Mouse (Mus musculus) liver, embryonic 11.5 days (tissue): Measurements from ENCODE around the gene Ddx19b. TPM values are rescaled to one million over a fixed set of nuclear protein-coding genes. Genes with fewer than 3 reads are reported as not detected.
A peak's percentile ranks its signal among the peaks of the same experiment; 100 is the strongest.

ENCODE experiments used
- ATAC-seq: fragments of 200-750 bp; cut with Nextera tagmentation; replicated peaks from 2 replicates; pipeline ENCODE4 v1.8.0; 2017; ENCODE audit warnings: moderate number of reproducible peaks, mild to moderate bottlenecking, moderate TSS enrichment, moderate library complexity; ENCODE audit not compliant: low FRiP score
- DNase-seq: peaks from one replicate; pipeline ENCODE4 v3.0.0-alpha.2; 2017; ENCODE audit warnings: low spot score
- H3K27ac ChIP-seq: fragments of 300-500 bp; sonication (generic); 2 replicates; pipeline ENCODE4 v1.5.1; 2014; ENCODE audit warnings: mild to moderate bottlenecking, low read depth, low read length, control low read depth
- H3K27me3 ChIP-seq: fragments of 300-500 bp; sonication (generic); replicated peaks from 2 replicates; pipeline ENCODE4 v1.6.1; 2014; ENCODE audit warnings: low read length, mixed read lengths; ENCODE audit not compliant: control insufficient read depth, insufficient read depth
- H3K36me3 ChIP-seq: fragments of 300-500 bp; sonication (generic); 2 replicates; pipeline ENCODE4 v1.6.1; 2014; ENCODE audit warnings: mild to moderate bottlenecking, low read length, moderate library complexity, mixed read lengths; ENCODE audit not compliant: control insufficient read depth, insufficient read depth
- H3K4me1 ChIP-seq: fragments of 300-500 bp; sonication (generic); replicated peaks from 2 replicates; pipeline ENCODE4 v1.6.1; 2014; ENCODE audit warnings: low read length, mixed read lengths; ENCODE audit not compliant: control insufficient read depth, insufficient read depth
- H3K4me2 ChIP-seq: fragments of 300-500 bp; sonication (generic); 2 replicates; pipeline ENCODE4 v1.6.1; 2014; ENCODE audit warnings: mild to moderate bottlenecking, control low read depth, moderate library complexity
- H3K4me3 ChIP-seq: fragments of 300-500 bp; sonication (generic); 2 replicates; pipeline ENCODE4 v1.5.1; 2014; ENCODE audit warnings: low read depth, low read length, control low read depth
- H3K9ac ChIP-seq: fragments of 300-500 bp; sonication (generic); 2 replicates; pipeline ENCODE4 v1.6.1; 2014; ENCODE audit warnings: low read depth, low read length, control low read depth
- H3K9me3 ChIP-seq: fragments of 300-500 bp; sonication (generic); 2 replicates; pipeline ENCODE4 v1.6.1; 2016; ENCODE audit warnings: low read length, inconsistent platforms, mixed read lengths; ENCODE audit not compliant: control insufficient read depth
- WGBS: fragments of 180-500 bp; shearing (Covaris S2); extraction: QIAGEN DNeasy Blood & Tissue Kit; methylation state at CpG from one replicate; pipeline ENCODE4 v1.1.7; 2014; 5-methylcytosine and 5-hydroxymethylcytosine counted together
- polyA plus RNA-seq: library from polyadenylated mRNA; unstranded; fragments of >200 nt; fragmentation: Nextera tagmentation; extraction: Ambion mirVana; gene quantifications from 2 replicates; pipeline ENCODE4 v1.2.1, GENCODE M21; 2014

Ddx19b gene
- polyA plus RNA-seq, 1 experiment from 2014 or later: 7.1 TPM

- 87% methylated on average over 2 of the region's 2 CpGs for WGBS
- H3K4me2 ChIP-seq: no peak overlapping the region
- H3K9me3 ChIP-seq: no peaks in the 10 kb centered on the region
Measured at GRCm38 (mm10) chr8:111048694-111049093, 17.1 kb upstream of the Ddx19b start.

GRCm38 (mm10) chr8:111044003-111044734 lies 12.6 kb upstream of the Ddx19b start:
- Histone ChIP-seq H3K27ac (no peak overlapping the region), H3K4me1 (no peaks in the 10 kb centered on the region), H3K4me3 (no peak overlapping the region), H3K36me3 (peaks cover 81% of the 10 kb centered on the region), H3K4me2 (no peak overlapping the region), H3K9ac (no peak overlapping the region), H3K9me3 (no peaks in the 10 kb centered on the region), H3K27me3 (no peaks in the 10 kb centered on the region)
- WGBS: 48% methylated on average over 2 of the region's 2 CpGs
- ATAC-seq (no peak), DNase-seq (no peak)

More at GRCm38 (mm10) chr8:111048694-111049093, 17.1 kb upstream of the Ddx19b start:
- Histone ChIP-seq H3K36me3 (peaks cover 86% of the 10 kb centered on the region), H3K9ac (no peak overlapping the region), H3K4me3 (no peak overlapping the region), H3K27me3 (no peaks in the 10 kb centered on the region), H3K27ac (no peak overlapping the region), H3K4me1 (no peaks in the 10 kb centered on the region)
- ATAC-seq: no peak
- no peak for DNase-seq

DNA sequence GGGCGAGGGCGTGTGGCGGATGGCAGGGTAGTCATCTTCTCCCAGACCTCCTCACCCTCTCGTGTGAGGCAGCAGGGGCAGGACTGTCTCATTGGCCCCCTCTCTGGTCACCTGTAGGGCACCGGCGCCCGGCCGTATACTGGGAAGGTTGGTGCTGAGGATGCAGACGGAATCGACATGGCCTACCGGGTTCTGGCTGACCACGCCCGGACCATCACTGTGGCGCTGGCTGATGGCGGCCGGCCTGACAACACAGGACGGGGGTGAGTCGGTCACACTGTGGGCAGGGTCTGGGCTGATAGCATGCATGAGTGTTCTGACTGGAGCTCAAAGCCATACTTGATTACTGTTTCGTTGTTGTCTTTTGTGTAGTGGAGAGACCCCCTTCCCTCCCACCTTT lies 11.0 kb upstream of the Ddx19b start:
- H3K9ac ChIP-seq: no peak overlapping the region
- H3K36me3 ChIP-seq: peaks cover 73% of the 10 kb centered on the region
- H3K9me3 ChIP-seq: no peaks in the 10 kb centered on the region
- no peak overlapping the region for H3K4me2 ChIP-seq
- H3K27me3 ChIP-seq: no peaks in the 10 kb centered on the region
- H3K27ac ChIP-seq: no peak overlapping the region
- ATAC-seq (peak; percentile 34; the same call in 1 of the 2 replicates), DNase-seq (no peak)
- H3K4me3 ChIP-seq: no peak overlapping the region
- WGBS: 93% methylated on average over 19 of the region's 19 CpGs
- H3K4me1 ChIP-seq: no peaks in the 10 kb centered on the region

DNA sequence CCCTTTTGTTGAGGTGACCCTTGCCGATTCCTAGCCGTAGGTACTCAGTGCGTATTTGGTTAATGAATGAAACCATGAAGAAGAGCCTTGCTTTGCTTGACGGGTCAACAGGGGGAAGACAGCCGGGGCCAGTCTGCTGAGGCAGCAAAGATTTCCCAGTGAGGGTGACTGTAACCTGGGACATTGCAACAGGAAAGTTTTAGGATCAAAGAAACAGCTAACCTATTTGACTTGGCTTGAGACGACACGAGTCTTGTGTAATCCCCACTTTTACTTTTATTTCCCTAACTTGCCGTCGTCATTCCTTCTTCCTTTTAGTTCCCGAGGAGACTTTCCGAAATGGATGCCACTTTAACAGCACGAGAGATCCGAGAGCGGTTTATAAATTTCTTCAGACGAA lies 5.0 kb upstream of the Ddx19b start:
- Histone ChIP-seq H3K36me3 (peaks cover 26% of the 10 kb centered on the region), H3K27me3 (no peaks in the 10 kb centered on the region), H3K9ac (no peak overlapping the region), H3K9me3 (no peaks in the 10 kb centered on the region), H3K4me3 (no peak overlapping the region), H3K4me1 (peaks cover 10% of the 10 kb centered on the region), H3K27ac (no peak overlapping the region), H3K4me2 (no peak overlapping the region)
- DNase-seq (no peak), ATAC-seq (no peak)
- WGBS: 92% methylated on average over 15 of the region's 15 CpGs

DNA sequence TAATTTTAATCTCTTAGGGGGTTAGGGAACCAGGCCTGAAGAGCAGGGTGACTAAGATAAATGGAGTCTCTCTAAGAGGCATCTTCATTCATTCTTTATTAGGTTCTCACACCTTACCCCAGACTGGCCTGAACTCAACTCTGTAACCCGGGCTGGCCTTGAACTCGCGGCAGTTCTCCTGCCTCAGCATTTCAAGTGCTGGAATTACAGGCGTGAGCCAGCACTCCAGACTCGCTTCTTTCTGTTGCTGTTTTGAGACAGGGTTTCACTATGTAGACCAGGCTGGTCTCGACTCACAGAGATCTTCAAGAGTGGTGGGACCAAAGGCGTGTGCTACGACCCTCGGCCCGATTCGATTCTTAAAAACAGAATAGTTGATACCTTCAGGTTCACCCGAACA lies 2.7 kb upstream of the Ddx19b start:
- Histone ChIP-seq H3K9ac (peak overlapping the region; percentile 91), H3K4me3 (peak overlapping the region; percentile 74), H3K27ac (peak overlapping the region; percentile 82), H3K27me3 (no peaks in the 10 kb centered on the region), H3K4me1 (peaks cover 10% of the 10 kb centered on the region), H3K9me3 (no peaks in the 10 kb centered on the region), H3K4me2 (peak overlapping the region; percentile 85), H3K36me3 (peaks cover 15% of the 10 kb centered on the region; the same call in 1 of the 2 replicates)
- DNase-seq (no peak), ATAC-seq (peak; percentile 34)
- WGBS: 15% methylated on average over 12 of the region's 12 CpGs

DNA sequence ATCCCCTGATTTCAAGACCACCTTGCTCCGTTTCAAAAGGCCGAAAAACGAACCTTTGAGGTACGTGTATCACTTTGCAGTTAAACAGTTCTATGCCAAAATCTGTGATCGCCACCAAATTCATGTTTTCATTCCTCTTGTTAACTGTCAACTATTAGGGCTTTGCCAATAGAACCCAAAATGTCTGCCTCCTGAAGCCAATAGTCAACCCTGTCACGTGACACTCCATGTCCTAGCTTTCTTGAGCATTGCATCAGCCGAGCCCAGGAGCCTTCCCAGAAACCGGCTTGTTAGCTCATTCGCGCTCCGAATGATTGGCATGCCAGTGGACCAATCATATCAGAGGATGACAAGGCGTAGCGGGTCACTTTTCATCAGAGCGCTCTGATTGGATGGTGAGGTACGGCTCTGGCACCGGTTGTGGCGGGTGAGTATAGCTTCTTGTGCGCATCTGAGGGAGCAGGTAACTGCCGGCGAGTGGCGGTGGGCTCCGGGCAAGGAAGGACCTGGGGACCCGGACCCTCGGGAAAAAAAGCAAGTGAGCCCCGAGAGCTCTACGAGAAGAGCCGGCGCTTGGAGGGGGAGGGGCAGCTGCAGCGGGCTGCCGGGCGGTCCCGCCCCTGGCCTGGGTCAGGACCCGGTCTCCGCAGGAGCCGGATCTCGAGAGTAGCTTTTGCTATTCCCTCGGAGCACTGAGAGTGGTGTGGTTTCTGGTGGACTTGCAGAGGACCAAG lies 2.1 kb upstream of the Ddx19b start:
- DNase-seq (peak; percentile 91), ATAC-seq (peak; percentile 97)
- Histone ChIP-seq H3K36me3 (peaks cover 9% of the 10 kb centered on the region; the same call in 1 of the 2 replicates), H3K4me1 (peaks cover 10% of the 10 kb centered on the region), H3K27me3 (no peaks in the 10 kb centered on the region), H3K9me3 (no peaks in the 10 kb centered on the region), H3K9ac (peak overlapping the region; percentile 91), H3K4me2 (peak overlapping the region; percentile 85), H3K27ac (peak overlapping the region; percentile 82), H3K4me3 (peak overlapping the region; percentile 74)
- WGBS: 5% methylated on average over 37 of the region's 37 CpGs

DNA sequence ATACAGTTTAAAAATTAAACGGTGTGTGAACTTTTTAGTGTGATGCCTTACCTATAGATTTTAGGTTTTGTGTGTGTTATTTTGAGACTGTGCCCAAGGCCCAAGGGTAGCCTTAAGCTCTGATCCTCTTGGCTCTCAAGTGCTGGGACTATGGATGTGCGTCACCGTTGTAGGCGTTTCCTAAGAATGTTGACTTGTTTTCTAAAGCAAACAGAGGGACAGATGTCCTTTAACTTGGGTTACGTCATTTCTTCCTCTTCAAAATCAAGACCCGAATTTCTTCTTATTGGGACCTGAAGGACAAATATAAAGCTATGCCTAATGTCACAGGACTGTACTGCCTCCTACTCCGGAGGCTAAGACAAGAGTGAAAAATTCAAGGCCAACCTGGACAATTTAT lies 1.4 kb upstream of the Ddx19b start, which contains the start of gene Aars:
Gene Aars, plus strand, starts transcription at position 229 of the 400 bp plus-strand sequence.
- peaks cover 10% of the 10 kb centered on the region for H3K4me1 ChIP-seq

DNA sequence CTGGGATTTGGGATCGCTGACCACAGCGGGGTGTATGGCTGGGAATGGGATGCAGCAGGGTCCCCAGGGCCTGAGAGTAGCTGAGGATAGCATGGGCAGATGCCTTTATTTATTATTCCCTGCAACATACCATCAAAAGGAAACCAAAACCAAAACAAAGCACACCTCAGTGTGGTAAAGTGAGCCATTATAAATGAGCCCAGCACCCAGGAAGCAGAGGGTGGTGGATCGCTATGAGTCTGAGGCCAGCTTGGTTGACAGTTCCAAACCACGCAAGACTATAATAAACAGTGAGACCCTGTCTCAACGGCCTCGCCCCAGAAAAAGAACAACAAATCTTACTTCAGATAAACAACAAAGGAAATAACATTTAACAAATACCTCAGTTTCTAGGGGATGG lies 1.5 kb downstream of the Ddx19b start:
- H3K4me2 ChIP-seq: peak overlapping the region; percentile 51

More for the DNA sequence above, 1.4 kb upstream of the Ddx19b start, which contains the start of gene Aars:
- no peak for ATAC-seq
- Histone ChIP-seq H3K4me2 (peak within 1 kb of the TSS; percentile 85), H3K4me3 (peak within 1 kb of the TSS; percentile 74), H3K27me3 (no peaks in the 10 kb centered on the region), H3K36me3 (peaks cover 9% of the 10 kb centered on the region; the same call in 1 of the 2 replicates), H3K9ac (peak within 1 kb of the TSS; percentile 91), H3K9me3 (no peaks in the 10 kb centered on the region), H3K27ac (peak within 1 kb of the TSS; percentile 82)
- 91% methylated on average over 7 of the region's 7 CpGs for WGBS
- DNase-seq: no peak

More for the DNA sequence above, 1.5 kb downstream of the Ddx19b start:
- H3K9ac ChIP-seq: no peak overlapping the region
- H3K4me3 ChIP-seq: peak overlapping the region; percentile 27; the same call in 1 of the 2 replicates
- 68% methylated on average over 6 of the region's 6 CpGs for WGBS
- H3K27me3 ChIP-seq: no peaks in the 10 kb centered on the region
- no peaks in the 10 kb centered on the region for H3K36me3 ChIP-seq
- no peaks in the 10 kb centered on the region for H3K9me3 ChIP-seq
- ATAC-seq (no peak), DNase-seq (no peak)
- H3K27ac ChIP-seq: no peak overlapping the region
- H3K4me1 ChIP-seq: peaks cover 1% of the 10 kb centered on the region
